Mouse (Mus musculus): Measurements from ENCODE around the gene Cep97.

DNA sequence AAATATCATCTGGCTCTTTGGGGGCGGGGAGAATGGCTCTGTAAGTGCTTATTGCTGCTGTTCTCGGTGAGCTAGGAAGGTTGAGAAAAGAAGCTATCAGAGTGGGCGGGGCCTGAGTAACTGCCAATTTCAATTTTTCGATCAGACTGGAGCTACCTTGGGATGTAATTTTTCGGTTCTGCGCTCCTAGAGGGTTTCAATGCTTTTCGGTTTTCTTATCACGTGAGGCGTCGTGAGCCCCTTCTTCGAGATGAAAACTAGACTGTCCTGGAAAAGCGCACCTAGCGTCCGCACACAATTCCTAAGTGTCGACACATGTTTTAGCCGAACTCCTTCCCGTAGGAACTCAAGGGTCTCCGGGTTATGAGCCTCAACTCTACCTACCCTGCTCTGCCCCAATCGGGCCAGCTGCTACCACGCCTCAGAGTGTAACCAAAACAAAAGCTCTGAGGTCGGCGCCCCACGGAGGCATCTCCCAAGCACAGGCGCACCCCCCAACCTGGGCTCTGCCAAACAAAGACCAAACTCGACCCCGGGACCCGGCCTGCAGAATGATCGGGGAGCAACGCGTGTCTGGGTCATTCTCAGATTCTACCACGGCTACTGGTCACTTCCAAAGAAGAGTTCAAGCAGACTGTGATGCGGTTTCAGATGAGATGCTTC is 843 bp downstream of the Cep97 start:
- TF ChIP-seq CEBPB (IDR thresholded peaks at IDR 0.05; ENCODE audit: insufficient read depth, poor library complexity, severe bottlenecking) (no peak), POLR2A (IDR thresholded peaks at IDR 0.05; ENCODE audit: insufficient read length, low read depth) (no peak), MAX (IDR thresholded peaks at IDR 0.05; ENCODE audit: low read depth) (no peak), USF1 (IDR thresholded peaks at IDR 0.05; ENCODE audit: low read depth) (peak; percentile 58), E2F4 (IDR thresholded peaks at IDR 0.05; ENCODE audit: insufficient read depth) (no peak), TCF12 (IDR thresholded peaks at IDR 0.05; ENCODE audit: insufficient read depth, poor library complexity, severe bottlenecking) (no peak), MYOD1 (IDR thresholded peaks at IDR 0.05; ENCODE audit: control insufficient read depth in 1 of 3, insufficient read length in 2 of 3, low read depth in 2 of 3) (no peak), TCF3 (IDR thresholded peaks at IDR 0.05; ENCODE audit: insufficient read length, low read depth) (no peak), POLR2AphosphoS2 (IDR thresholded peaks at IDR 0.05; ENCODE audit: insufficient read length, low read depth) (no peak), REST (IDR thresholded peaks at IDR 0.05; ENCODE audit: insufficient read depth, insufficient read length) (no peak)

All from myocyte (in vitro differentiated cells).